In genomic region chr1:156449089-156449488, GRCm38 (mm10) we compare ENCODE assay signal across 24 mouse cellular contexts. TPM values are rescaled to one million over a fixed set of nuclear protein-coding genes. Genes with fewer than 3 reads are reported as not detected.
"Had no signal": no experiment of that assay in that cellular context is flagged by ENCODE, and none has a peak within 500 bp of the region (broad histone marks: within the 10 kb centered on the region; RNA-seq: fewer than 3 reads in every experiment).

No protein-coding gene starts in this region.

- H3K36me3 ChIP-seq: midbrain, embryonic 15.5 days; neural tube, embryonic 12.5 days; neural tube, embryonic 15.5 days had no signal

- H3K27me3 ChIP-seq: limb, embryonic 13.5 days; liver, embryonic 12.5 days; liver, embryonic 15.5 days; lung, embryonic 15.5 days; midbrain, embryonic 12.5 days; midbrain, embryonic 15.5 days; neural tube, embryonic 12.5 days; neural tube, embryonic 15.5 days had no signal

- H3K9me3 ChIP-seq: limb, embryonic 10.5 days; limb, embryonic 13.5 days; liver, embryonic 12.5 days; liver, embryonic 15.5 days; lung, embryonic 15.5 days; midbrain, embryonic 12.5 days; midbrain, embryonic 15.5 days; neural tube, embryonic 12.5 days; neural tube, embryonic 15.5 days had no signal

- H3K4me3 ChIP-seq: layer of hippocampus, adult 2 months; limb, embryonic 10.5 days; limb, embryonic 13.5 days; liver, embryonic 12.5 days; liver, embryonic 15.5 days; lung, embryonic 15.5 days; midbrain, embryonic 12.5 days; midbrain, embryonic 15.5 days; neural tube, embryonic 12.5 days; neural tube, embryonic 15.5 days had no signal

- DNase-seq: kidney, adult 11 months; kidney, adult 9 months; layer of hippocampus, adult 9-11 months; liver; lung, adult 18-20 months; lung, postnatal 14 days; right cerebral cortex, adult 18-20 months; right cerebral cortex, postnatal 14 days; right cerebral cortex, postnatal 4 days; thymus, adult 2 months; thymus, postnatal 14 days; thymus, postnatal 4 days had no signal

- ATAC-seq: liver, embryonic 12.5 days; midbrain, embryonic 15.5 days had no signal

- H3K4me1 ChIP-seq: limb, embryonic 10.5 days; limb, embryonic 13.5 days; liver, embryonic 15.5 days; lung, embryonic 15.5 days; midbrain, embryonic 15.5 days; neural tube, embryonic 12.5 days; neural tube, embryonic 15.5 days had no signal

- H3K9ac ChIP-seq: limb, embryonic 13.5 days; liver, embryonic 12.5 days; liver, embryonic 15.5 days; lung, embryonic 15.5 days; midbrain, embryonic 12.5 days; midbrain, embryonic 15.5 days; neural tube, embryonic 12.5 days; neural tube, embryonic 15.5 days had no signal

- H3K27ac ChIP-seq: layer of hippocampus, adult 2 months; limb, embryonic 10.5 days; limb, embryonic 13.5 days; liver, embryonic 12.5 days; liver, embryonic 15.5 days; lung, embryonic 15.5 days; macrophage; midbrain, embryonic 12.5 days; midbrain, embryonic 15.5 days; neural tube, embryonic 12.5 days; neural tube, embryonic 15.5 days had no signal

- H3K4me2 ChIP-seq: limb, embryonic 13.5 days; liver, embryonic 12.5 days; liver, embryonic 15.5 days; lung, embryonic 15.5 days; midbrain, embryonic 12.5 days; midbrain, embryonic 15.5 days; neural tube, embryonic 12.5 days; neural tube, embryonic 15.5 days had no signal

RNA-seq across cellular contexts. Expression of gene Axdnd1, which starts 28.1 kb away (rescaled TPM):
- polyA plus RNA-seq: large intestine, adult 2 months; liver, embryonic 12.5 days; liver, embryonic 15.5 days; midbrain, embryonic 12.5 days; neural tube, embryonic 12.5 days; neural tube, embryonic 15.5 days had no signal
